Mouse (Mus musculus) hematopoietic multipotent progenitor cell, adult 10-12 weeks (in vitro differentiated cells): ENCODE data around the gene Mettl25. TPM values are rescaled to one million over a fixed set of nuclear protein-coding genes. Genes with fewer than 3 reads are reported as not detected.

Experiments
- polyA plus RNA-seq: library from polyadenylated mRNA; stranded (reverse); fragments of >175 nt; gene quantifications from 2 replicates; pipeline ENCODE4 v1.2.3, GENCODE M21; 2012; ENCODE audit warnings: low replicate concordance

Mettl25 gene
- polyA plus RNA-seq: 3.1 and 5.8 TPM in 2 replicates

DNA sequence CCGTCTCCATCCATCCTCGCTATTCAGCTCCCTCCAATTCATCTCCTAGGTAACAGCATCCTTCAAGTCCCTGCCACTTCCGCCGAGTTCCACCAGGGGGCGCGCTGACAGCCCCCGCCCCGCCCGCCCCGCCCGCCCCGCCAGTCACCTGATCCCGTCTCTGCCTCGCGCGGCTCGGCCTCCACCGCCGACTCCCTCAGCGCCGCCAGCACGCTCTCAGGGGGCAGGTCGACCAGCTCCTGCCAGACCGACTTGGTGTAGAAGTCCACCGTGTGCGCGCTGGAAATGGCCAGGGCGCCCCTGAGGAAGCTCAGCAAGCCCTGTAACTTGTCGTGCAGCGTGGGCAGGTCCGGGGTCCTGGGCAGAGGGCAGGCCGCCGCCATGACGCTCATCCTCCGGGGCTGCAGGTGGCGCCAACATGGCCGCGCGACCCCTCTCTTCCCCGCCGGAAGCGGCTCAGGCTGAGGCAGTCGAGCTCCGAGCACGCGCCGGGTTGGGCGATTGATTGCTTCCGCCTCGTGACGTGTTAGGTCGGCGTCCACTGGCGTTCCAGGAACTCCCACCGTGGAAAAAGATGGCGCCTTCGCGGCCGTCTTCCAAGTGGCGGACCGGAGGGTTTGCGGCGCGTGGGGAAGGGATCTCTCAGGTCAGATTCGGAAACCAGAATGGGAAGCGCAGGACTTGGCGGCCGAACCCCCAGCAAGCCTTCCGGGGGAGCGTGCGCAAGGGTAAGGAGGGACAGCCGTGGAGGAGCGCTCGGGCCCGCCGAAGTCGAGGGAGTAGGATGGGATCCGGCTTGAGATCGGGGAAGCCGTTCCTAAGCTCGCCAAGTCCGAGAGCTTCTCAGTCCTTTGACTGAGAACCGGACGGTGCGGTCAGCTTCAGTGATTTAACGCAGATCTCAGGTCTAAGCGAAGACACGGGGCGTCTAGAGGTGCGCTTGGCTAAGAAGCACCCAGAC is at the start of gene Mettl25, which contains the start of gene Ccdc59:
Gene Mettl25 (minus strand): TSS at position 453 of the 961 bp plus-strand sequence.
Gene Ccdc59 (plus strand): TSS at position 140 of the 961 bp plus-strand sequence.

Other genes with a start within 250 kb of the Mettl25 start
- 10.6 and 13.3 TPM in 2 replicates for gene Ccdc59, start 313 bp downstream of the Mettl25 start, polyA plus RNA-seq